Mouse (Mus musculus) thymus, adult 2 months (tissue): ENCODE results near the gene Elf4.

Source experiments
- CTCF ChIP-seq: fragments of 200-500 bp; IDR thresholded peaks from 2 replicates; pipeline ENCODE4 v1.5.1; 2012; ENCODE audit warnings: mild to moderate bottlenecking, control low read depth, low read length, moderate library complexity, borderline replicate concordance; ENCODE audit not compliant: control insufficient read depth, poor library complexity, insufficient read depth; ENCODE audit errors: extremely low read depth
- POLR2A ChIP-seq: fragments of 200-500 bp; IDR thresholded peaks from 2 replicates; pipeline ENCODE4 v1.6.1; 2012; ENCODE audit warnings: mild to moderate bottlenecking, low read length, control low read depth, moderate library complexity; ENCODE audit not compliant: control insufficient read depth, poor library complexity, insufficient read depth; ENCODE audit errors: extremely low read depth

- TF ChIP-seq POLR2A (no peak), CTCF (no peak)
Observed at GRCm38 (mm10) chrX:48481687-48482086, 18.8 kb upstream of the Elf4 start.
